Mouse (Mus musculus) liver, adult 2 months (tissue): Measurements from ENCODE around the gene Golgb1.

Experiments used
- CTCF ChIP-seq: fragments of 200-500 bp; IDR thresholded peaks from 2 replicates; pipeline ENCODE4 v1.5.1; 2011; ENCODE audit warnings: low read depth, low read length, control low read depth
- POLR2A ChIP-seq: fragments of 200-500 bp; IDR thresholded peaks from 2 replicates; pipeline ENCODE4 v1.6.1; 2011; ENCODE audit warnings: low read length, control low read depth; ENCODE audit not compliant: insufficient read depth; ENCODE audit errors: extremely low read depth

GRCm38 (mm10) chr16:36934131-36934840 is 59.3 kb downstream of the Golgb1 start:
- TF ChIP-seq POLR2A (no peak), CTCF (no peak)
